Mouse (Mus musculus): ENCODE measurements around the gene Peg3. TPM values are rescaled to one million over a fixed set of nuclear protein-coding genes. Genes with fewer than 3 reads are reported as not detected.

Gene Peg3
- polyA plus RNA-seq, 1 experiment from 2014 or later: 175 TPM

DNA sequence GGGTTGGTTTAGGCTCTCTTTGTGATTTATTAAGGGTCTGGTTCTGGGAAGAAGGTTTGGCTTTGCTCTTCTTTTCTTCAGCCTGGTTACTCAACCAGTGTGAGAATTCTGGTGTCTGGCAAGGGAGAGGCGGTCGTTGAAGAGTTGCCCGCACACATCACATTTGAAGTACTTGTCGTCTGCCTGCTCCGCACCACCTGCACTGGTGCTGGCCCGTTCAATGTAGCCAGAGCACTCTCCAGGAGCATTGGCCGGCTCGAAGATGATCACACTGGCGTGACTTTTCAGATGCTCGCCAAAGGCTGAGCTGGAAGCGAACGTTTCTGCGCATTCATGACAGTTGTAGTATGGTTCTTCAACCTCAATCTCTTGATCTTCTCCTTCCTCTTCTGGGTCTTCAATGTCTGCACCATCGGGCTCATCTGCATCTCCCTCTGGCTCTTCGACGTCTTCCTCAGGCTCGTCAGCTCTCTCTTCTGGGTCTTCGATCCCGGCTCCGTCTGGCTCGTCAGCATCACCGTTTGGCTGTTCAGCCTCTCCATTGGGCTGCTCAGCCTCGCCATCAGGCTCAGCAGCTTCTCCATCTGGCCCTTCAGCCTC is 22.7 kb downstream of the Peg3 start:
- no peak overlapping the region for H3K4me3 ChIP-seq
- no peak for ATAC-seq (ENCODE audit: low FRiP score)
- WGBS: 93% methylated on average over 23 of the region's 23 CpGs
- 0 out of 2 replicates have a peak, but pooled peaks cover 6% of the 10 kb centered on the region for H3K9me3 ChIP-seq (replicated peaks)
- peaks cover 58% of the 10 kb centered on the region for H3K36me3 ChIP-seq
- no peaks in the 10 kb centered on the region for H3K27me3 ChIP-seq
- H3K9ac ChIP-seq: no peak overlapping the region
- H3K4me2 ChIP-seq (replicated peaks): no peak overlapping the region
- H3K4me1 ChIP-seq: no peaks in the 10 kb centered on the region
- no peak overlapping the region for H3K27ac ChIP-seq

DNA sequence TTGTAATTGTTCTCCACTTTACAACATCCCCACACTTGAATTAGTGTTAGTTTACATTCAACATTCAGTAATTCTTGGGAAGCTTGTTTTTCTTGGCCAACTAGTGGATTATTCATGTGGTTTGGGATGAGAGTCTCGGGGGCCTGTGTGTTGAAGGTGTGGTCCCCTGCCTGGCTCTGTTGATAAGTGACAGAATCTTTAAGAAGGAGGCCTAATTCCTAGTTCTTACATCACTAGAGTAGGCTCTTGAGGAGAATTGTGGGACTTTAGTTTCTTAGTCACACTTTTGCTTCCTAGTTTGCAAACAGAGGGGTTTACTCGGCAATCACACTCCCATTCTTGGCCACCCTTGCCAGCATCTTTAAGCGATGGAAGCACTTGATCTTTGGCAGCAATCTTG is 31.0 kb downstream of the Peg3 start:
- 84% methylated on average over 3 of the region's 3 CpGs for WGBS
- Histone ChIP-seq H3K4me3 (no peak overlapping the region), H3K4me1 (no peaks in the 10 kb centered on the region; the same call in 1 of the 2 replicates), H3K9me3 (replicated peaks) (no peaks in the 10 kb centered on the region), H3K36me3 (peaks cover 3% of the 10 kb centered on the region; the same call in 1 of the 2 replicates), H3K4me2 (replicated peaks) (no peak overlapping the region), H3K9ac (no peak overlapping the region), H3K27me3 (no peaks in the 10 kb centered on the region), H3K27ac (no peak overlapping the region)
- ATAC-seq (ENCODE audit: low FRiP score): no peak

GRCm38 (mm10) chr7:6696241-6697045 is 33.8 kb downstream of the Peg3 start, which contains the start of gene Zim1:
Gene Zim1 (minus strand): TSS chr7:6696450.
- peak within 1 kb of the TSS; percentile 55 for H3K9ac ChIP-seq
- 11% methylated on average over 32 of the region's 32 CpGs for WGBS

GRCm38 (mm10) chr7:6685511-6685910 is 44.7 kb downstream of the Peg3 start:
- no peak overlapping the region for H3K27ac ChIP-seq
- no peaks in the 10 kb centered on the region for H3K4me1 ChIP-seq
- no peak for ATAC-seq (ENCODE audit: low FRiP score)
- no peak overlapping the region for H3K4me2 ChIP-seq (replicated peaks)
- no peaks in the 10 kb centered on the region for H3K27me3 ChIP-seq
- no peaks in the 10 kb centered on the region for H3K9me3 ChIP-seq (replicated peaks)
- 92% methylated on average over 6 of the region's 6 CpGs for WGBS
- no peak overlapping the region for H3K9ac ChIP-seq
- H3K36me3 ChIP-seq: no peaks in the 10 kb centered on the region
- H3K4me3 ChIP-seq: no peak overlapping the region

More at GRCm38 (mm10) chr7:6696241-6697045, 33.8 kb downstream of the Peg3 start, which contains the start of gene Zim1:
- Histone ChIP-seq H3K4me2 (replicated peaks) (peak within 1 kb of the TSS; percentile 67), H3K4me3 (peak within 1 kb of the TSS; percentile 39), H3K36me3 (no peaks in the 10 kb centered on the region), H3K27me3 (no peaks in the 10 kb centered on the region), H3K9me3 (replicated peaks) (no peaks in the 10 kb centered on the region), H3K27ac (no peak within 1 kb of the TSS), H3K4me1 (no peaks in the 10 kb centered on the region; the same call in 1 of the 2 replicates)
- peak; percentile 100 for ATAC-seq (ENCODE audit: low FRiP score)

GRCm38 (mm10) chr7:6666726-6667125 is 63.5 kb downstream of the Peg3 start:
- Histone ChIP-seq H3K27me3 (no peaks in the 10 kb centered on the region), H3K4me3 (no peak overlapping the region), H3K4me1 (no peaks in the 10 kb centered on the region), H3K27ac (no peak overlapping the region), H3K36me3 (no peaks in the 10 kb centered on the region), H3K9ac (no peak overlapping the region), H3K4me2 (replicated peaks) (no peak overlapping the region), H3K9me3 (replicated peaks) (no peaks in the 10 kb centered on the region; the same call in 1 of the 2 replicates)
- no peak for ATAC-seq (ENCODE audit: low FRiP score)
- 86% methylated on average over 3 of the region's 3 CpGs for WGBS

DNA sequence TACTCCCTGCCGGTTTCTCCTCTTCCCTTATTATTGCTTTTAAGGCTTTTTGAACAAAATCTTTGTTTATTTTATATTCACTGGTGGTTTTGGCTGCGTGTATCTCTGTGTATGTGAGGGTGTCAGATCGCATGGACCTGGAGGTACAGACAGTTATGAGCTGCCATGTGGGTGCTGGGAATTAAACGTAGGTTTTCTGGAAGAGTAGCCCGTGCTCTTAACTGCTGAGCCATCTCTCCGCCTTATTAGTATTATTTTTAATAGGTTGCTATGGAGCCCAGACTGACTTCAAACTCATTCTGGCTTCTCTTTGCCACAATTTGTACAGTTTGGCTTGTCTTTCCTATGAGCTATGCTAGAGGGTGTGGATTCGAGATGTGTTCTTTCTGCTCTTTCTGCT is 66.8 kb downstream of the Peg3 start:
- no peak overlapping the region for H3K4me3 ChIP-seq
- no peaks in the 10 kb centered on the region for H3K4me1 ChIP-seq
- 77% methylated on average over 7 of the region's 7 CpGs for WGBS
- H3K9me3 ChIP-seq (replicated peaks): no peaks in the 10 kb centered on the region
- H3K9ac ChIP-seq: no peak overlapping the region
- H3K4me2 ChIP-seq (replicated peaks): no peak overlapping the region
- H3K36me3 ChIP-seq: no peaks in the 10 kb centered on the region
- no peaks in the 10 kb centered on the region for H3K27me3 ChIP-seq
- H3K27ac ChIP-seq: no peak overlapping the region
- ATAC-seq (ENCODE audit: low FRiP score): no peak

- no peaks in the 10 kb centered on the region for H3K9me3 ChIP-seq (replicated peaks)
- no peak overlapping the region for H3K9ac ChIP-seq
- no peaks in the 10 kb centered on the region for H3K27me3 ChIP-seq
- no peak overlapping the region for H3K4me2 ChIP-seq (replicated peaks)
- no peaks in the 10 kb centered on the region for H3K4me1 ChIP-seq
- peak; percentile 59 for ATAC-seq (ENCODE audit: low FRiP score)
- 28% methylated on average over 2 of the region's 2 CpGs for WGBS
- H3K4me3 ChIP-seq: no peak overlapping the region
- no peak overlapping the region for H3K27ac ChIP-seq
- H3K36me3 ChIP-seq: no peaks in the 10 kb centered on the region
Measured at GRCm38 (mm10) chr7:6659605-6660004, 70.6 kb downstream of the Peg3 start.

DNA sequence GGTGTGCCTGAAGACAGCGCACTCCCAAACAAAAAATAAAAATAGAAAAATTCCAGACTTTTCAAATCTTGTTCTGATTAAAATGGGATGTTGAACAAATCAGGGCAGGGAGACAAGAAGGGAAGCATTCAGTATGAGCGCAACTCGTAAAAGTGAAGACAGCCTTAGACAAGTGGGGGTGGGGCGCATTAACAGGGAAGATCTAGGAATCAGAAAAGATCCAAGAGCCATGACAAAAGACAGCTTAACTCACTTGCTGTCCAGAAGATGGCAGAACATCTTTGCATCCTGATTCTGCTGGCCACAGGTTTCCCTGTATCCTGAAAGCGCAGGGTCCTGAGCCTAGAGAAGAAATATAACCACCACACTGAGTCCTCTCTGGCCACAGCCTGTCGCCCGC is 71.6 kb downstream of the Peg3 start:
- ATAC-seq (ENCODE audit: low FRiP score): no peak
- no peak overlapping the region for H3K9ac ChIP-seq
- H3K4me3 ChIP-seq: no peak overlapping the region
- H3K36me3 ChIP-seq: no peaks in the 10 kb centered on the region
- H3K4me1 ChIP-seq: no peaks in the 10 kb centered on the region
- 93% methylated on average over 7 of the region's 7 CpGs for WGBS
- H3K9me3 ChIP-seq (replicated peaks): no peaks in the 10 kb centered on the region
- H3K27ac ChIP-seq: no peak overlapping the region
- H3K27me3 ChIP-seq: no peaks in the 10 kb centered on the region
- no peak overlapping the region for H3K4me2 ChIP-seq (replicated peaks)

Other genes starting within 250 kb of the Peg3 start
- gene Olfr5, start 243.5 kb downstream of the Peg3 start, polyA plus RNA-seq (2016; fragmentation: Nextera tagmentation; extraction: Ambion mirVana): not detected in 2 replicates
- gene Olfr1347, start 230.7 kb downstream of the Peg3 start, polyA plus RNA-seq (2016; fragmentation: Nextera tagmentation; extraction: Ambion mirVana): not detected in 2 replicates
- not detected in 2 replicates for gene Olfr1348, start 221.7 kb downstream of the Peg3 start, polyA plus RNA-seq (2016; fragmentation: Nextera tagmentation; extraction: Ambion mirVana)
- not detected in 2 replicates for gene Olfr1349, start 207.5 kb downstream of the Peg3 start, polyA plus RNA-seq (2016; fragmentation: Nextera tagmentation; extraction: Ambion mirVana)
- not detected in 2 replicates for gene Olfr1350, start 165.6 kb downstream of the Peg3 start, polyA plus RNA-seq (2016; fragmentation: Nextera tagmentation; extraction: Ambion mirVana)
- 2.3 and 3.0 TPM in 2 replicates for gene Zim1, start 34.0 kb downstream of the Peg3 start, polyA plus RNA-seq (2016; fragmentation: Nextera tagmentation; extraction: Ambion mirVana)
- 20.3 and 22.8 TPM in 2 replicates for gene Usp29, start 147 bp upstream of the Peg3 start, polyA plus RNA-seq (2016; fragmentation: Nextera tagmentation; extraction: Ambion mirVana)